Mouse (Mus musculus): ENCODE results near the gene Olfr320.
"Not testable (repeated sequence)": the region's sequence is repeated elsewhere in the genome, so short reads cannot be mapped to it uniquely, and the experiment has no call there.

Olfr320 gene

DNA sequence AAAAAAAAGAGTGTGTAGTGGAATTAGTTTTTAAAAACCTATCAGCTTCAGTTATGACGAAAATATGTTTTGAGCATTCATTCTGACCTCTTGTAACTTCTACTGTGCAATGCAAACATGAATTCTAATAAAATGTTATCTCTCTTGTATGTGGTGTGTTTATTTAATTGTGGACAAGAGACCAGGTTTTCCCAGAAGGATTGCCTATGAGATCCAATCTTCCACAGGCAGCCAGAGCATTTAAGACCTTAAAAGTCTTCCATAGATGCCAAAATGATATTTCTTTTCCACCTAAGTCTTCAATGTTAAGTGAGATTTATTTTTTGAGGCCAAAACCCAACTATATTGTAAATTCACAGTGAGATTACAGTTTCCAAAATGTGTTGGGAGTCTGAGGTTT, at the start of gene Olfr320:
Gene Olfr320, plus strand, starts transcription at position 301 of the 400 bp plus-strand sequence.
- no peak for DNase-seq

DNA sequence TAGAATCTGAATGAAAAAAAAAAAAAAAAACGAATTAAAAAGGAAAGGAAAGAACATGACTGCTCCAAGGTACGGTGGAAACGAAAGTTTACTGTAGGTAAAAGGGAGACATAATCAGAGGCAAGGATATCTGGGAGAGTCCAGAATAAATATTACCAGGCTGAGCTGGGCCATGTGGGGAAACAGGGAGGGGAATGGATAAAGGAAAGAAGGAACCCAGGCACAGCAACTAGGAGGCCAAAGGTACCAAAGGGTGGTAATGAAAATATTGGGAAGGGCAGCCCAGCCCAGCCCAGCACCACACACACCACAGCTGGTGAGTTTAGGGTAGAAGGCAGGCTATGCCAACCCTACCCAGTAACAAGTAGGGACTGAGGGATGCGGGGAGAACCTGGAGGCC, 46.0 kb upstream of the Olfr320 start:
- DNase-seq = no peak

DNA sequence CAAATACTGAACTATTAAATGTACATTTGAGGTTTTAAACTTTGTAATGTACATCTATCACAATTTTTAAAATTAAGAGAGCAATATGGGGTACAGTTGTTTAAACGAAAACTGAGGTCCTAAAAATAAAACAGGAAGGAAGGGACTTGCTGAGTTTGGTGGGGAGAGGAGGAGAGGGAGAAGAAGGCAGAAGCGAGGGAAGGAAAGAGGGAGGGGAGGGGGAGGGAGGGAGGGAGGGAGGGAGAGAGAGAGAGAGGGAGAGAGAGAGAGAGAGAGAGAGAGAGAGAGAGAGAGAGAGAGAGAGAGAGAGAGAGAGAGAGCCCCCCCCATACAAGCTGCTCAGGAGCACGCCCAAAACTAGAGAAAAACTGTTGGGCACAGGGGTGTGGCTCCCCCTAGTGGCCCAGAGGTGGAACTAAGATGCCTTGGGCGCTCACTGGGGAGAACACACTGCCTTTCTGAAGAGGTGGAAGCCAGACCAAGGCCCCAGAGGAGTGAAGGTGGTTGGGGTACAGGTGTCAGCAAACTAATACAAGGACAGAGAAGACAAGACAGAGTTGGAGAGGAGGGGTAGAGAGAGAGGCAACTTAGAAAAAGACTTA, 44.4 kb upstream of the Olfr320 start:
- DNase-seq = no peak

DNA sequence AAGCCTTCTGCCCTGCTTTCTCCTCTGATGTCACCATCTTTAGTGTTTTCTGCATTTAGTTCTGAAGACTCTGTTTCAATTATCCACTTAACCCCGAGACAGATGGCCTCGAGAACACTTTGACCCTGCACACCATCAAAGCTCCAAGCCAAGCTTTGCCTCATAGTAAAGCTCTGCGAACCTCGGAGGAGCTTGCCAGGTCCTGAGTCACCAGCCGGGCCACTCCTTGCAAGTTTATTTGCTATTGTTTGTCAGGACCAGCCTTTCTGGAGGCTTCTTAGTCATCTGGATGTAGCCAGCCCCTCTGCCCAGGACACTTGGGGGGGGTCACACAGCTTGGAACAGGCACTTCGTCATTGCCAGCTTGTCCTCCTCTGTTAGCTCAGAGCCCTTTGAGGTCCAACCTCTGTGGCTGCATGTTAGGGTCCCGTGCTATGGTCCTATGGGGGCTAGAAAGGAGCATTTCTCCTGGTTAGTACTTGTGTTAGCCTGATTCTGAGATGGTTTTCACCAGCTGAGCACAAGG, 42.7 kb upstream of the Olfr320 start:
- no peak for DNase-seq

DNA sequence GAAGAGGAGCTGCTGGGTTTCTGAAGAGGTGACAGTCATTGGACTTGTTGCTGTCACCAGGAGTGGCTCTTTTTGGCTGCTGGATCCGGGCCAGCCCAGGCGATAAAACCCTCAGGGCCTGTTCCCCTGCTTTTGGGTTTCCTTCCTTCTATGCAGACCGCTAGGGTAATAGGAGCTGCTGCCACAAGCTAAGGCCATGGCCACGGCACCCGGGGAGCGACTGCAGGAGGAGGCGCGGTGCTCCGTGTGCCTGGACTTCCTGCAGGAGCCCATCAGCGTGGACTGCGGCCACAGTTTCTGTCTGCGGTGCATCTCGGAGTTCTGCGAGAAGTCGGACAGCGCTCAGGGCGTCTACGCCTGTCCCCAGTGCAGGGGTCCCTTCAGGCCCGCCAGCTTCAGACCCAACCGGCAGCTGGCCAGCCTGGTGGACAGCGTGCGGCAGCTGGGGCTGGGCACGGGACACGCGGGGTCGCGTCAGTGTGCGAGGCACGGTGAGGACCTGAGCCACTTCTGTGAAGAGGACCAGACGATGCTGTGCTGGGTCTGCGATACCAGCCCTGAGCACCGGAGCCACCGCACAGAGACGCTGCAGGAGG, 40.5 kb upstream of the Olfr320 start, which contains the start of gene Trim58:
Gene Trim58, plus strand, starts transcription at position 194 of the 596 bp plus-strand sequence.
- no peak for DNase-seq

DNA sequence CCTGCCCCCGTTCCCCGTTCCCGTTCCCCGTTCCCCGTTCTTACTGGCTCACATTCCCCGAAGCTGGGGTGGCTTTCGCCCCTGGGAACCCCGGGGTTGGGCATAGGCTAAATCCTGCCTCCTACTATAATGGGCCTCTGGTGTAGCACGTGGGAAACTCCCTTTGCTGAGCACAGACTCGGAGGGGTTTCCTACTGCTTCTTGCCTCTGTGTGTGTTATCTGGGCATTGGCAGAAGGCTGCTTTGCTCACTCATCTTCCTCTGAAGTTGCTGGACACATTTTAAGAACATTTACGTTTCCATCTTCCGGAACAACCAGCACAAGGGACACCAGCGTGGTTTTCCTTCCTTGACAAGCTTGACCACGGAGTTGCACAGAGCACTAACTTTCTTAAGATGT, 39.8 kb upstream of the Olfr320 start:
- no peak for DNase-seq

DNA sequence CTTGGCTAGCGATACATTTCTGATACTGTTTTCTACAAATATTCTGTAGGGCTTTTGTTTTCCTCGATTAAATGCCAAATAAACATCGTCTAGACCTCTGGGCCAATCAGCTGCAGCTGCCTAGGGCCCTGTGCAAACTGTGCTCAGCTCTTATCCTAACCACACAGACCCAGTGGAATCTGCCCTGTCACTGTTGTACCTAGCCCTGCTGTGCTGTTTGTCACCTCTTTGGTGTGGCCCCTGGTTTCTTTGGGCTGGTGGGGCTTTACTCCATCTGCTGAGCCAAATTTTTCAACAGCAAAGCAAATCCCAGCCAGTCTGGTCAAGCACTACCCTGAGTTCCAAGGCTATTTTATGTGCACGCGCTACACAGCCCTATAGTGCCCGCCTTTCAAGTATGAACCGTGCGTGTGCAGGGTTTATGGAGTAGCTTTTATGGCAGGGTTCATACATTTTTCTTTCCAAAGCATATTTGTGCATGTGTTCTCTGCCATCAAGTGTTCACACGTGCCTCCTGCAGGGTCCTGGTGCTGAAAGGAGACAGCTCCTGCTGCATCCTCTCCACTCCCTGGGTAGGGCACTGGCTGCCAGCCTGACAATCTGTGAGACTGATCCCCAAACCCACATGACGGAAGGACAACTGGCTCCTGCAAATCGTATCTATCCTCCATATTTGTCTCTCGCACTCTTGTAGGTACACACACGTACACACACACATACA, 39.1 kb upstream of the Olfr320 start:
- no peak for DNase-seq

DNA sequence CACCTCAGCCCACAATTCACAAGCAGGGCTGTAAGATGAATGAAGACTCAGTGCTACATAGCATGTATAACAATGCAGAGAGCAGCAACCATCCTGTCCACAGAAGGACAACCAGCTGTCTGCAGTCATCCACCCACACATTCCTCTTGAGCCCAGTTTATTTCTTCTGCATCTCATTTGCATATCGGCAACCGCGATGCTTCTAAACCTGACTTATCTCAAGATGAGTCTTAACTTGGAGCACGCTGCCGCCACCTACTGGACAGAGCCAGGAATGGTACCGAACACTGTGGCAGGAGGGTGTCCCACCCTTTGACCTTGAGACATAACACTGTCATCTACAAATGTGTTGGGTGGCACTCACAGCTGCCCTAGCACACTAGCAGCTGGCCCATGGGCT, 37.5 kb upstream of the Olfr320 start:
- DNase-seq = no peak

DNA sequence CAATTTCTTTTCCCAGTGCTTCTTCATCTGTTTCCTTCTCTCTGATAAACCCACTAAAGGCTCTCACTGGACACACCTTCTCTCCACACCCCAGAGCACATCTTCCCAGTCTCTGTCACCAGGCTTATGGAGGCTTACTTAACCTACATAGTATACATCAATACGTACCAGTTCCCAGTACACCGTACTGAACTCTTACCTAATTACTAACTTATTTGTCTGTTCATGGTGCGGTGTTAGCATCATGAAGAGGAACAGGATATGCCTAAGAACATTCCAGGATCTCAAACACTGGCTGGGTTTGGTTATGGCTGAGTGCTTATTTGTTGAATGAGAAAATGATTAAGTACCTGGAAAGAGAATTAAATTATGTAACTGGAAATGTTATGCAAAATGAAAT, 25.7 kb upstream of the Olfr320 start:
- no peak for DNase-seq

DNA sequence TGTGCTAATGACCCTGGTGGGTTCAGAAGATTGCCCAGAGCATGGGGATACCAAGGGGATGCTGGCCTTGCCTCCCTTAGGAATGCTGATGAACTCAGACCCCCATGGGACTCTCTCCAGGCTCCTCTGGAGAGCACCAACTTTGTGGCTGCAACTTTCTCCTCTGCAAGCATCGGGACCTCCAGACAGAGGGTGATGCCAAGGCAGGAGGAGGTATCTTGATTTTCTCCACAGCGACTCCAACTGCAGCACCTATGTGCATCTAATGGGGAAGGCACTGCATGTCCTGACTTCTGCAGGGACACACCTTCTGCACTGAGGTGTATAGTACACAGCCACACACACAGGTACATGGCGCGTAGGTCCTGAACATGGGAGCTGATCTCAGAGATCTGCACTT, 22.3 kb upstream of the Olfr320 start, which contains the start of gene Olfr322:
Gene Olfr322, plus strand, starts transcription at position 187 of the 400 bp plus-strand sequence.
- no peak for DNase-seq

DNA sequence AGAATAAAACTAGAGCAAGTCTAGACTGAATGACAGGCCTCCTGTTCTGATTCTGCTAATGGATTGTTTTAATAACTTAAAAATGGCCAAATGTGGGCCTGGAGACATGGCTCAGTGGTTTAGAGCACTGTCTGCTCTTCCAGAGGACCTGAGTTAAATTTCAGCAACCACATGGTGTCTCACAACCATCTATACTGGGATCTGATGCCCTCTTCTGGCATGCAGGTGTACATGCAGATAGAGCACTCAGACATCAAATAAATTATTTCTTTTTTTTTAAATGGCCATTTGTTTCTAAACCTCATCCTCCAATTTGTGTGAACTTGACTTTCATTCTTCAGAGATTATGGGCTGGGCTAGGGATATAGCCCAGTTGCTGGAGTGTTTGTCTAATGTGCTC, 11.6 kb upstream of the Olfr320 start:
- no peak for DNase-seq

DNA sequence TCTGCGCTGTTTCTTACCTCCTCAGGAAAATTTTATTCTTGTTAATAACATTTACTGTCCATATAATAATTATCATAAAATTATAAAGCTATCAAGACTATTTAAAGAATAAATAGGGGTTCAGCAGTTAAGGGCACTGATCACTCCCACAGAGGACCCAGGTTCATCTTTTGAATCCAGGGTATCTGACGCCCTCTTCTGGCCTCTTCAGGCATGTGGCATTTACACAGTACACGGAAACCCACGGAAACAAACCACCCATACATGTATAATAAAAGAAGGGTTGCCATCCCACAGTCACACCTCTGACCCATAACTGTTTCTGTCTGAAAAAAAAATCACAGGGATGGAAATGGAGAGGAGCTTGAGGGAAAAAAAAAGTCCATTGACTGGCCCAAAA, 9.1 kb upstream of the Olfr320 start:
- DNase-seq = no peak

DNA sequence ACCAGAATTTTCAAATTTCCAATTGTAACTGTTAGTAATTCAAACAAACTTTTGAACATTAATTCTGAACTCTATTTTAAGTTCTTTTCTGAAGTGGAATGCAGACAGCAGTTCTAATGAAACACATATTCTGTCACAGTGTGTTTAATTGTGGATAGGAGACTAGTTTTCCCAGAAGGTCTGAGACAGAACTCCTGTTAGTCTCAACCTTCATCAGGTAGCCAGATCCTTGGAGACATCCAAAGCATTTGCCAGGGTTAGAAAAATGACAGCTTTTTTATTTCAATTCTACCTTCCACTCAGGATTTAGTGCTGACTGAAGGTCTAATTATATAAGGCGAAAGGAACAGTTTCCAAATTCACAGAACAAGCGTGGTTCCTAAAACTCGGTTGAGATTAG, 18.0 kb downstream of the Olfr320 start, which contains the start of gene Olfr319:
Gene Olfr319, plus strand, starts transcription at position 301 of the 400 bp plus-strand sequence.
- DNase-seq = no peak

DNA sequence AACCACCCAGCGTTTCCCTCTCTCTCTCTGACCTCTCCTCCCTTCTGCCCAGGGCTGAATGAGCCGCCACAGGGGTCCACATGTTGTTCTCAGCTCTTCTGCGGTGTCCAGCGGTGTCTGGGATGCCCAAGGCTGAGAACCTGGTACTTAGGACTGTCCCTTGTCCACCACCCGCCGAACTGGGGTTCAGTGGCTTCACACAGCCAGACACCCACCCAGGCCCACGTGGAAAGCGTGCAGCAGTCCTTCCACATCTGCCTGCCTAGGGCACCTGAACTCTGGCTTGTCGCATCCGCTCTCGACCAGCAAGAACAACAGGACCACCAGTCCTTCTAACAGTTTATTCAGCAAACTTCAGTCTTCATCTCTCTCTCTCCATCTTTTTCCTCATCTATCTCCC, 28.2 kb downstream of the Olfr320 start:
- DNase-seq = no peak

DNA sequence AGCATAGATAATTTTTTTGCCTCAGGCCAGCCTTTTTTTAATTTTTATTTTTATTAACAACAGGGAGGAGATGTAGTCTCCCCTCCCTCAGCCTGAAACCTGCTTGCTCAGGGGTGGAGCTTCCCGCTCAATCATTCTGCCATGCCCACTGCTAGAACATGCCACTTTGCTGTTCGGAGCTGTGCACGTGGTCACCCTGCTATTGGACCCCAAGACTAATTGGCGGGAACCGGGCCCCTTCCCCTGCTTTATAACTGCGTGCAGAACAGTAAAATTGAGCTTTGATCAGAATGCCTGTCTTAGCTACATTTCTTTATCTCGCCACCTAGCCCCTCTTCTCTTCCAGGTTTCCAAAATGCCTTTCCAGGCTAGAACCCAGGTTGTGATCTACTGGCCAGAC, 36.8 kb downstream of the Olfr320 start:
- DNase-seq = not testable (repeated sequence)

DNA sequence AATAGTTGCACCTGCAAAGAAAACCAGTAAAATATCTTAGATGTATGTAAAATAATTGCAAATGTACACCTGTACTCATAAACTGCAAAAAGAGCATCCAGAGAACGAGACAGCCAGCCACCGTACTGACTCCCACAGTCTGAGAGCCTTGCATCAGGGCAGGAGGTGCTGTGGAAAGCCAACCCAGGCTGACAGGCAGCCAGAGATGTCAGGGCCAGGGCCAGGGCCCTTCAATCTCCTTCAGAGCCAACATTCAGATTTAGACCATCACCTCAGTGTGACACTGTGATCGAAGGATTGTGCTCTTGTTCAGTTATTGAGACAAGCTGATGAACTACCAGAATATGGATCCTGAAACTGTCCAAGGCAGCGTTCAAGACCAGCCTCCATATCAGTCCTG, 38.8 kb downstream of the Olfr320 start:
- no peak for DNase-seq

DNA sequence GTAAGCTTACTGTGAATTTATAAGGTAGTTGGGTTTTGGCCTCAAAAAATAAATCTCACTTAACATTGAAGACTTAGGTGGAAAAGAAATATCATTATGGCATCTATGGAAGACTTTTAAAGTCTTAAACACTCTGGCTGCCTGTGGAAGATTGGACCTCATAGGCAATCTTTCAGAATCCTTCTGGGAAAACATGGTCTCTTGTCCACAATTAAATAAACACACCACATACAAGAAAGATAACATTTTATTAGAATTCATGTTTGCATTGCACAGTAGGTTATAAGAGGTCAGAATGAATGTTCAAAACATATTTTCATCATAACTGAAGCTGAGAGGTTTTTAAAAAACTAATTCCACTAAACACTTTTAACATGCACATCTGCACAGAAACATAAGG, 43.0 kb downstream of the Olfr320 start, which contains the start of gene Olfr318:
Gene Olfr318, minus strand, starts transcription at position 101 of the 400 bp plus-strand sequence.
- no peak for DNase-seq

DNA sequence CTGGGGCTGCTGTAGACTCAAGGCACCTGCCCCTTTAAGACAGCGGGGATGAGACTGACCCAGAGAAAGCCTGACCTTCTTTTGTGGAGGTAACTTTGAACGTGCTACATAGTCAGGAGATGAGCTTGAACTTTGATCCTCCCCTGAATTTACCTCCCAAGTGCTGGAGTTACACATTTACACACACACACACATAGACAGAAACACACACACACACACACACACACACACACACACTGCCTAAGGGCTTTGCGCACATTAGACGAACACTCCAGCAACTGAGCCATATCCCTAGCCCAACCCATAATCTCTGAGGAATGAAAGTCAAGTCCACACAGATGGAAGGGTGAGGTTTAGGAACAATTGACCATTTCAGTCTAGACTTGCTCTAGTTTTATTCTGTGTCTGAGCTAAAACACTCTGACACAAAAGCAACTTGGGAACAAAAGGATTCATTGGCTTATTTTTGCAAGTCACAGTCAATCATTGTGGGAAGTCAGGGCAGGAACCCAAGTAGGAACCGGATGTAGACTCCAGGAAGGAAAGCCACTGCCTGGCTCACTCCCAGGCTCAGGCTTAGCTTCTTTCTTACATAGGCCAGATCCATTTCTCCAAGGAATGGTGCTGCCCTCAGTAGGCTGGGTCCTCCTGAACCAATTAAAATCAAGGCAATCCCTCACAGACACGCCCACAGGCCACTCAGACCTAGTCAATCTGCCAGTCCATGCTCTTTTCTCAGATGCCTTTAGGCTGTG, 47.2 kb downstream of the Olfr320 start:
- peak; percentile 61 for DNase-seq

DNA sequence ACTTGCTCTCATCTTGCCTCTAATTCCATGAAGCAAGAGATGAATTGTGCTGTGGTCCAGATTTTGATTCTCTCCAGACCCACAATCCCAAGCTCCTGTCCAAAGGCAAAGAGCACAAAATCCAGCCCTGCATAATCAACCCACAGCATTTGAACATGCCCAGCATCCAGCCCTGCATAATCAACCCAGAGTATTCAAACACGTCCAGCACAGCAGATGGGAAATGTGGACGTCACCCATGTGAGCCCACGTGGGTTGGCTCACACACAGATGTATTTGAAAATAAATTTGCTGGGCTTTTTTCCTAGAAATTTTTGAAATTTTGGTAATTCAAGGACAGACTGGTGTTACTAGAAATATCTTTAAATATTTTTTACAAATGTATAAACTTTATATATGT, 52.5 kb downstream of the Olfr320 start:
- DNase-seq = no peak

Measured in kidney, adult 11 months (tissue).